Mouse (Mus musculus) frontal cortex, postnatal 25 days (tissue): ENCODE data around the gene Tbcel.
A peak's percentile ranks its signal among the peaks of the same experiment; 100 is the strongest.

Source experiments
- DNase-seq, 2 experiments: peaks; one replicate each; pipeline ENCODE4 v3.0.0; 2022; ENCODE audit warnings: low spot score in 2 of 2

The Tbcel gene

GRCm38 (mm10) chr9:42486913-42487312, 20.7 kb downstream of the Tbcel start:
- DNase-seq, result no peak

GRCm38 (mm10) chr9:42484667-42485066, 22.9 kb downstream of the Tbcel start:
- no peak for DNase-seq

DNA sequence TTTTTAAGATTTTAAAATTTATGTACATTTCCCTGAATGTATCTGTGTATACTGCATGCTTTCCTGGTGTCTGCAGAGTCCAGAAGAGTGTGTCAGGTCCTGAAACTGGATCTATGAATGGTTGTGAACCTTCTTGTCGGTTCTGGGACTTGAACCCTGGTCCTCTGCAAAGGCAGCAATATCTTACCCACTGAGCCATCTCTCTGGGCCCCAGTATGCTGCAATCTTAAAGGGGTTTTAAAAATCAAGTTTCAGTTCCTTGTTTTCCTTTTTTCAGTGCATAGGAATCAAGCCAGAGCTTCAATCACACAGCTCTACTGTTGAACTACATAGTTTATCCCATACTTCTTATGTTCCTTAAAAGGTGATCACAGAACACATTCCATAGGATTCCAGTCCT, 24.7 kb downstream of the Tbcel start:
- no peak for DNase-seq

GRCm38 (mm10) chr9:42476166-42476565, 31.4 kb downstream of the Tbcel start:
- DNase-seq, result no peak

GRCm38 (mm10) chr9:42474244-42474643, 33.4 kb downstream of the Tbcel start:
- DNase-seq, result no peak

DNA sequence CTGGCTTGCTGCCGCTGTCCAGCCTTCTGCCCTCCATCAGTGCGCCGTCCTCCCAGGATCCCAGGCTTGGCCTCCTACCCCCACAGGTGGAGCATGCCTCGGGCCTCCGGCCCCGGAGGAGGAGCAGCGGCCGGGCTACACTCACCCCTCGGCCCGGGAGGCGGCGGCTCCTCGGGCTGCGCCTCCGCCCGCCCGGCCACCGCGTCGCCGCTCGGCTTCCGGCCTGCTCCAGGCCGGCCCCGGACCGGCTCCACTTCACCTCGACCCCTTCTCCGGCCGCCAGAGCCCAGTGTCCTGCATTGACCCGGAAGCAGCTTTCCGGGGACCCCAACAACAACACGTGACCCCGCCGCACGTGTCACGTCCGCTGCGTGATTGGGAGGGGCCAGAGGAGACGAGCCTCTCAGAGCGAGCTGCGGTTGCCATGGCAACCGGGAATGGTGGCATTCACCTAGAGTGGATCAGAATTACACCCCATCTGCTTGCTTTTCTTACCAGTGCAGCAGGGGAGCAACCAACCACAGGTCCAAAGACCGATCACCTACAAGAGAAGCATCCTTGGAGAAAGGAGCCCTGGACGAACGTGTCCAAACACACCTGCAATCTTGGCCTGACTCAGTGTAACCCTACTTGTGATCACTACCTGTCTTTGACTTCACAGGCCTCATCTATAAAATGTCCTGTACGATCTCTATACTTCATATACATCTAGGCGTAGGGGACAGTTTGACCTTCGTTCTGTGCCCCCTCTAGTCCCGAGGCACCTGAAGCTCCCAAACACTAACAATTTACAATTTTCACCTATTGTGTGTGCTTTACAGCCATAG, 35.5 kb downstream of the Tbcel start:
- peak; percentile 77 to 84 for DNase-seq

GRCm38 (mm10) chr9:42471214-42471613, 36.4 kb downstream of the Tbcel start:
- DNase-seq, result no peak

DNA sequence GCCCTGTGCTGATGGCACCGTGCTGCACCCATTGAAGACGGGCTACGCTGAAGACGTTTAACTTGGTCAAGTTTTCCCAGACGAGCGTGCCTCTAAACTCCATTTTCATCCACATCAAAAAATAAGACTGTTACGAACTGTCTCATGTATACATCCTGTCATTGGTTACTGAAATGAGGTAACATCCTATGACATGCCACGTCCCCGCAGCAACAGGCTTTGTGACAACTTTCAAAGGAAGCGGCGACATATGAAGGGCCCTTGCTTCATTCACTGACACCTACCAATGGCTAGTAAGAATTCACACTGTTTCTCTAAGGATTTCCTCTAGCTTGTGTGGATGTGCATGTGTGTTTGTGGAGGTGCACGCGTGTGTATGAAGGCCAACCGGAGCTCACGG, 38.3 kb downstream of the Tbcel start:
- DNase-seq, result no peak

DNA sequence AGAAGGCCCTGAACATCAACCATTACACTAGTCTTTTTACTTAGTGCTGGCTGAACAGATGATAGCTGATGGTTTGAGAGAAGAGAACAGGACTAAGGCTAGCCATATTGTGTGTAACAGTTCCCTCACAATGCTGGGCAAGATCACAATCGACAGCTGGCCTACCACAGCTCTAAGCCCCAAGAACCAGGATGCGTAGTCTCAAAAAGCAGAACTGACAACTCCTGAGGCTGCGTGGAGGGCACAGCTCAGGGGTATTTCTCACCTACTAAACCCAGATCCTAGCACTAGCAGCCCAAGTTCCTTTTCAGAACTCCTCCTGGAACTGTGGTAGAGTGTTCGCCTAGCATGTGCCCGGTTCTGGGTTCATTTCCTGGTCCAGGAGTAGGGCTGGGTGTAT, 39.2 kb downstream of the Tbcel start:
- no peak for DNase-seq

- no peak for DNase-seq
Observed at GRCm38 (mm10) chr9:42467116-42467815, 40.3 kb downstream of the Tbcel start.

DNA sequence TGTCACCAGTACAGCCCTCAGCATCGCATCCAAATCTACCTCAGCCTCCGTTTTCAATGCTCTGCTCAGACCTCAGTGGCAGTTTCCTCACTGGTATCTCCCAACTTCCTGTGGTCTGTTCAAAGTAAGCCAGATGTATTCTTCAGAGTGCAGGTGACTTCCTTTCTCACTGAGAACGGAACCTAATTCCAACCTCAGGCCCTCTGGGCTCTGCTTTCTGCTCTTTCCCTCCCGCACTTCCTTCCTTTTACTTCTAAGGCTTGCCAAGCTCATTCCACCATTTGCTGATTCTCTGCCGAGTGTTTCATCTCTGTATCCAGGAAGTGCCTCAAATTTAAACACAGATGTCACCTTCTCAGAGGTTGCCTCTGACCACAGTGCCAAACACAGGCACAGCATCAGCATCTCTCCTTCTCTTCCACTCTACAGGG, 41.9 kb downstream of the Tbcel start:
- no peak for DNase-seq

DNA sequence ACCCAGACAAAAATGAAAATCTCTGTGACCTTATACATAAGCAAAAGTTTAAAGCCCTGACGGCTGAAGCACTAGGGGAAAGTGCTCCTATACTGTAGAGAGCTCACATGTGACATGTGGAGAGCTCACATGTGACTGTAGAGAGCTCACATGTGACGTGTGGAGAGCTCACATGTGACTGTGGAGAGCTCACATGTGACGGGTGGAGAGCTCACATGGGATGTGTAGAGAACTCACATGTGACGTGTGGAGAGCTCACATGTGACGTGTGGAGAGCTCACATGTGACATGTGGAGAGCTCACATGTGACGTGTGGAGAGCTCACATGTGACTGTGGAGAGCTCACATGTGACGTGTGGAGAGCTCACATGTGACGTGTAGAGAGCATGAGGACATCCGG, 43.4 kb downstream of the Tbcel start:
- no peak for DNase-seq

GRCm38 (mm10) chr9:42463220-42463989, 44.2 kb downstream of the Tbcel start:
- no peak for DNase-seq

GRCm38 (mm10) chr9:42462585-42463219, 44.9 kb downstream of the Tbcel start:
- DNase-seq, result no peak

DNA sequence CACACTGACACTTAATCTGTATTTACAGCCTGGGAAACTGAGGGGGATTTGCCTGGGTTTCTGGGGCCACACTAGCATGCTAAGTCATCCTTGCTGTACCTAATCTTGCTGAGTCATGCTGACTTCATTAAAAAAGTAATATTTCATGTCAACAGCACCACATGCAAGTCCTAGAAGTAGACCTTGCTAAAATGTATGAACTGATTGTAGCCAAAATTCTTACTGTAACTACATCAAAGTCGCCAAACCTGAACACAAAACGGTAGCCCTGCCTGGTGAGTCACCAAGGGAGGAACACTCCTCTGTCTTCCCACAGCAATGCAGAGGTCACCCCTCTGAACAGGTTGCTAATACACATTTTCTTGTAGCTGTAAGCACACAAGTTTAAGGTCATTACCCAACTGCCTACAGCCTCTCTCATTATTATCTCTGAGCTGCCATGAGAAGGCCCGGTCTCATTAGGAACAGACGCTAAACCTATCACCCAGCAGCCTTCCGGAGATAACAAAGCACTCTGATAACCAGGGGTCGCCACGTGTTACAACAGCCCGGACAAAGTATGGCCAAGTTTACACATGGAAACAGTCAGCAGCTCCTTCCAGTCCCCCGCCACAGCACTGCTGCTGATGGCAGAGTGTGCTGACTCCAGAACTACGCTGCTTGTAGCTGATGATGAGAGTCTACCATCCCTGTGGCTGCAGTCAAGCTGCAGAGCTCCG, 46.1 kb downstream of the Tbcel start:
- no peak for DNase-seq

GRCm38 (mm10) chr9:42460353-42460752, 47.3 kb downstream of the Tbcel start:
- no peak for DNase-seq

DNA sequence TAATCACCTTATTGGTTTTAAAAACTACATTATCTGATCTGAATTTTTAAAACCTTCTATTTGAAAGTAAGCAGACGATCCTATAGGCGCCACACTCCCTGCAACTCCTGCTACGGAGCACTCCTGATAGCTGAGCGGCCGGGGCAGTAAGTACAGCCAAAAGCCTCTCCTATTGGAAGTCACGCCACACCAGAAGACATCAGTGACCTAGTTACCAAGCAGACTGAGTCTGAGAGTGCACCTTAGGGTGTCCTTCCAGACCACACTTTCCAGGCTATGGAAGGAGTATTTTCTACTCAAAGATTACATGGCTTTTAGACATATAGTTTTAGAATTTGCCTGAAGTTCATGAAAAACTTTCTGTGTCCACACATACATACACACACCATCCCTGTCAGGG, 47.9 kb downstream of the Tbcel start:
- DNase-seq, result no peak

- DNase-seq, result no peak
Observed at GRCm38 (mm10) chr9:42458741-42459515, 48.7 kb downstream of the Tbcel start.

DNA sequence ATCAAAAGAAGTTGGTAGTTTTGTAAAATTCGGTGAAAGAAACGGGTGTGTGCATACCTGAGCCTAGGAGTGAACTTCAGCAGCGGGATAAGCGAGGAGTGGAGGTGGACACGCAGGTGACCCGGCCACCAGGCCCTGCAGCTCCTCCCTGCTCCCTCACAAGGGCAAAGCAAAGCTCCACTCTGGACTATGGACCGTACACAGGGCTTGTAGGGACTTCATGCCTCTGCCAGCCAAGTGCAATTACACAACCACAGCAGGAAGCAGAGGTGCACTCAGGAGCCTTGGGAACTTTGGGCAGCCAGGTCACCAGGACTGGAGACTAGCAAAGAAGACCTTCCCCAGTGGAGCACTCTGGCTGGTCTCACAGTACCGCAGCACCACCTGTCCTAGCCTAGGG, 50.1 kb downstream of the Tbcel start:
- no peak for DNase-seq

- no peak for DNase-seq
Observed at GRCm38 (mm10) chr9:42454364-42454763, 53.2 kb downstream of the Tbcel start.

DNA sequence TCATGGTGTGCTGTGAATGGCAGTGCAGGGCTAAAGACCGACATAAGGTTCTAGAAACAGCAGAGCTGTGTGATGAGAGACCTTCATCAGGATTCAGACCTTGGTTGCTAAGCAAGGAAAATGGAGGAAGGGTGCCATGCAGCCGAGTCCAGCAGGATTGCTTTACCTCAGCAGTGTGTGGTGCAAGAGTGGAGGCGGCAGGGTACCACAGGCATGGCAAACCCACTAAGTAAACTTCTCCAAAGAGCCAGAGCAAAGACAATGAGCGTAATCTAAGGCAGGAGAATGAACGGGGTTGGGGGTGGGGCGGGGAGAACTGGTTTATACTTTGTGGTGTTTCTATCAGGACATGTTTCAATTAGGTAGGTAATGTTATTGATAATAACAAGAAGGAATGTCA, 58.6 kb downstream of the Tbcel start:
- DNase-seq, result no peak
